Mouse (Mus musculus) erythroid progenitor cell, adult 5-6 weeks (primary cell): Measurements from ENCODE around the gene Tubgcp2. TPM values are rescaled to one million over a fixed set of nuclear protein-coding genes. Genes with fewer than 3 reads are reported as not detected.
A peak's percentile ranks its signal among the peaks of the same experiment; 100 is the strongest.

Source experiments
- ATAC-seq: replicated peaks from 2 replicates; pipeline ENCODE4 v1.8.0; 2016; ENCODE audit warnings: moderate number of reproducible peaks, mild to moderate bottlenecking, moderate TSS enrichment, inconsistent platforms; ENCODE audit not compliant: poor library complexity, low FRiP score, severe bottlenecking
- total RNA-seq, 2 experiments: library from RNA; stranded (forward) in 1 of 2; stranded (reverse) in 1 of 2; fragments of 150-400 nt in 1 of 2; fragments of 186-747, 209-891 nt in 1 of 2; gene quantifications; 2 replicates each; pipeline versions ENCODE4 v1.2.3 to v1.2.4; 2015 to 2017; ENCODE audit warnings: low replicate concordance in 2 of 2

Tubgcp2 gene
- total RNA-seq, 2 experiments from 2014 or later, result 18.0 to 26.9 TPM

- ATAC-seq, result no peak
Measured at GRCm38 (mm10) chr7:139955505-139955904, 81.0 kb downstream of the Tubgcp2 start.

GRCm38 (mm10) chr7:139951991-139952633 is 84.4 kb downstream of the Tubgcp2 start:
- ATAC-seq, result no peak

GRCm38 (mm10) chr7:139951079-139951478 is 85.4 kb downstream of the Tubgcp2 start:
- ATAC-seq, result peak; percentile 67; the same call in 1 of the 2 replicates

DNA sequence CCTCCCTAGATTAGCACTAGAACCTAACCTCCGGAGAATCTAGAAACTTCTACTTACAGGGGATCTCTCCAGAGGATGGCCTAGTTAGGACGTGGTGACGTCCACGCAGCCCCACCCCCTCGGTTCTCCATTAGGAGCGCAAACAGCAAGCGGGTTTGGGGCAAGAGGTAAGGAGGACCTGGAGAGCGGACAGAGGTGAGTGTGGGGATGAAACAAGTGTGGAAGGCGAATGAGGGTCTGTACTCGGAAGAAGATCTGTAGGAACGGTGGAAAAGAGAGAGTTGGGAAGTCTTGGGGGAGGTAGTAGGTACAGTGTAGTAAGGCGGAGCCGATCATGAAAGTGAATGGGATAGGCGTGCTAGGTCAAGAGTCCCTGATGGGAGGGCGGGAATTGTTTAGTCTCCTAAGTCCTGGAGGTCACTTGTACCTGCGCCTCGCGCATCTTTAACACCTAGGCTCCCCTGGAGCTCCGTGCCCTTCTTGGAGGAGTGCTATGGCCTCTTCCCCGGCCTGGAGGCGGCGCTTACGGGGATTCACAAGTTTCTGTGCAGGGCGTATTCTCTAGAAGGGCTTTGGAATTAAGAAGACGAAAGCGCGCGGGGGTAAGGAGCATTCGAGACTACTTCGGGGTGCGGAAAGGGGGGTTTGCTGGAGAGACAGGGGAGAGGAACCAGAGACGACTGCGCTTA is 86.0 kb downstream of the Tubgcp2 start:
- ATAC-seq, result peak; percentile 63

GRCm38 (mm10) chr7:139949893-139950282 is 86.6 kb downstream of the Tubgcp2 start:
- ATAC-seq, result no peak

- ATAC-seq, result no peak
Measured at GRCm38 (mm10) chr7:139946032-139946431, 90.4 kb downstream of the Tubgcp2 start.

Other genes starting within 250 kb of the Tubgcp2 start
- gene Adgra1, start 202.5 kb downstream of the Tubgcp2 start, total RNA-seq (2015; ENCODE audit: low replicate concordance), result not detected in 2 replicates
- gene Adgra1, start 202.5 kb downstream of the Tubgcp2 start, total RNA-seq (2017; ENCODE audit: low replicate concordance), result not detected in 2 replicates
- gene Kndc1, start 142.0 kb downstream of the Tubgcp2 start, total RNA-seq (2015; ENCODE audit: low replicate concordance), result not detected in 2 replicates
- not detected in 2 replicates for gene Kndc1, start 142.0 kb downstream of the Tubgcp2 start, total RNA-seq (2017; ENCODE audit: low replicate concordance)
- not detected in 2 replicates for gene Utf1, start 92.9 kb downstream of the Tubgcp2 start, total RNA-seq (2015; ENCODE audit: low replicate concordance)
- not detected in 2 replicates for gene Utf1, start 92.9 kb downstream of the Tubgcp2 start, total RNA-seq (2017; ENCODE audit: low replicate concordance)
- not detected in 2 replicates for gene 6430531B16Rik, start 57.9 kb downstream of the Tubgcp2 start, total RNA-seq (2015; ENCODE audit: low replicate concordance)
- not detected in 2 replicates for gene 6430531B16Rik, start 57.9 kb downstream of the Tubgcp2 start, total RNA-seq (2017; ENCODE audit: low replicate concordance)
- gene Adam8, start 44.1 kb downstream of the Tubgcp2 start, total RNA-seq (2015; ENCODE audit: low replicate concordance), result 9.2 and 9.4 TPM in 2 replicates
- gene Adam8, start 44.1 kb downstream of the Tubgcp2 start, total RNA-seq (2017; ENCODE audit: low replicate concordance), result 3.3 and 5.2 TPM in 2 replicates
- gene Zfp511, start 278 bp downstream of the Tubgcp2 start, total RNA-seq (2015; ENCODE audit: low replicate concordance), result 12.6 and 33.1 TPM in 2 replicates
- 4.0 and 12.8 TPM in 2 replicates for gene Zfp511, start 278 bp downstream of the Tubgcp2 start, total RNA-seq (2017; ENCODE audit: low replicate concordance)
- gene Msx3, start 12.4 kb upstream of the Tubgcp2 start, total RNA-seq (2015; ENCODE audit: low replicate concordance), result not detected in 2 replicates
- not detected in 2 replicates for gene Msx3, start 12.4 kb upstream of the Tubgcp2 start, total RNA-seq (2017; ENCODE audit: low replicate concordance)
- gene Caly, start 45.9 kb upstream of the Tubgcp2 start, total RNA-seq (2015; ENCODE audit: low replicate concordance), result not detected in 2 replicates
- gene Caly, start 45.9 kb upstream of the Tubgcp2 start, total RNA-seq (2017; ENCODE audit: low replicate concordance), result not detected in 2 replicates
- not detected in 2 replicates for gene Prap1, start 56.7 kb upstream of the Tubgcp2 start, total RNA-seq (2015; ENCODE audit: low replicate concordance)
- gene Prap1, start 56.7 kb upstream of the Tubgcp2 start, total RNA-seq (2017; ENCODE audit: low replicate concordance), result not detected in 2 replicates
- gene Fuom, start 65.8 kb upstream of the Tubgcp2 start, total RNA-seq (2015; ENCODE audit: low replicate concordance), result not detected in 2 replicates
- gene Fuom, start 65.8 kb upstream of the Tubgcp2 start, total RNA-seq (2017; ENCODE audit: low replicate concordance), result not detected in 2 replicates
- 6.8 TPM in 1 of 2 replicates, not detected in the other for gene Paox, start 79.1 kb upstream of the Tubgcp2 start, total RNA-seq (2015; ENCODE audit: low replicate concordance)
- 2.0 and 2.8 TPM in 2 replicates for gene Paox, start 79.1 kb upstream of the Tubgcp2 start, total RNA-seq (2017; ENCODE audit: low replicate concordance)
- gene Echs1, start 79.8 kb upstream of the Tubgcp2 start, total RNA-seq (2015; ENCODE audit: low replicate concordance), result 16.2 and 20.1 TPM in 2 replicates
- gene Echs1, start 79.8 kb upstream of the Tubgcp2 start, total RNA-seq (2017; ENCODE audit: low replicate concordance), result 8.6 and 12.6 TPM in 2 replicates
- gene Mtg1, start 100.9 kb upstream of the Tubgcp2 start, total RNA-seq (2015; ENCODE audit: low replicate concordance), result 7.6 TPM in 1 of 2 replicates, not detected in the other
- 1.4 TPM in 1 of 2 replicates, not detected in the other for gene Mtg1, start 100.9 kb upstream of the Tubgcp2 start, total RNA-seq (2017; ENCODE audit: low replicate concordance)
- gene Sprn, start 118.2 kb upstream of the Tubgcp2 start, total RNA-seq (2015; ENCODE audit: low replicate concordance), result not detected in 2 replicates
- gene Sprn, start 118.2 kb upstream of the Tubgcp2 start, total RNA-seq (2017; ENCODE audit: low replicate concordance), result not detected in 2 replicates
- not detected in 2 replicates for gene Olfr522, start 128.1 kb upstream of the Tubgcp2 start, total RNA-seq (2015; ENCODE audit: low replicate concordance)
- not detected in 2 replicates for gene Olfr522, start 128.1 kb upstream of the Tubgcp2 start, total RNA-seq (2017; ENCODE audit: low replicate concordance)
- not detected in 2 replicates for gene Olfr523, start 136.5 kb upstream of the Tubgcp2 start, total RNA-seq (2015; ENCODE audit: low replicate concordance)
- not detected in 2 replicates for gene Olfr523, start 136.5 kb upstream of the Tubgcp2 start, total RNA-seq (2017; ENCODE audit: low replicate concordance)
- gene Olfr524, start 169.3 kb upstream of the Tubgcp2 start, total RNA-seq (2015; ENCODE audit: low replicate concordance), result not detected in 2 replicates
- not detected in 2 replicates for gene Olfr524, start 169.3 kb upstream of the Tubgcp2 start, total RNA-seq (2017; ENCODE audit: low replicate concordance)
- gene Cd163l1, start 181.6 kb upstream of the Tubgcp2 start, total RNA-seq (2015; ENCODE audit: low replicate concordance), result not detected in 2 replicates
- gene Cd163l1, start 181.6 kb upstream of the Tubgcp2 start, total RNA-seq (2017; ENCODE audit: low replicate concordance), result not detected in 2 replicates
- 0.42 TPM in 1 of 2 replicates, not detected in the other for gene 5830411N06Rik, start 210.6 kb upstream of the Tubgcp2 start, total RNA-seq (2015; ENCODE audit: low replicate concordance)
- gene 5830411N06Rik, start 210.6 kb upstream of the Tubgcp2 start, total RNA-seq (2017; ENCODE audit: low replicate concordance), result not detected in 2 replicates